Mouse (Mus musculus) embryonic facial prominence, embryonic 11.5 days (tissue): ENCODE measurements around the gene Swt1. TPM values are rescaled to one million over a fixed set of nuclear protein-coding genes. Genes with fewer than 3 reads are reported as not detected.
A peak's percentile ranks its signal among the peaks of the same experiment; 100 is the strongest.

Experiments
- ATAC-seq: fragments of 200-750 bp; cut with Nextera tagmentation; replicated peaks from 2 replicates; pipeline ENCODE4 v1.8.0; 2017; ENCODE audit warnings: low read depth; ENCODE audit not compliant: insufficient number of reproducible peaks, low FRiP score, low TSS enrichment
- DNase-seq: peaks from one replicate; pipeline ENCODE4 v3.0.0-alpha.2; 2015; ENCODE audit warnings: low spot score
- H3K27ac ChIP-seq: fragments of 300-500 bp; sonication (generic); replicated peaks from 2 replicates; pipeline ENCODE4 v1.5.1; 2014; ENCODE audit warnings: mild to moderate bottlenecking, low read depth, low read length, control low read depth
- H3K27me3 ChIP-seq: fragments of 300-500 bp; sonication (generic); 2 replicates; pipeline ENCODE4 v1.6.1; 2014; ENCODE audit warnings: mild to moderate bottlenecking, low read length, moderate library complexity, mixed read lengths; ENCODE audit not compliant: control insufficient read depth, insufficient read depth
- H3K36me3 ChIP-seq: fragments of 300-500 bp; sonication (generic); replicated peaks from 2 replicates; pipeline ENCODE4 v1.6.1; 2014; ENCODE audit warnings: low read depth, mild to moderate bottlenecking, low read length, moderate library complexity, mixed read lengths; ENCODE audit not compliant: control insufficient read depth, insufficient read depth
- H3K4me1 ChIP-seq: fragments of 300-500 bp; sonication (generic); 2 replicates; pipeline ENCODE4 v1.6.1; 2014; ENCODE audit warnings: low read length, mixed read lengths; ENCODE audit not compliant: control insufficient read depth, insufficient read depth
- H3K4me2 ChIP-seq: fragments of 300-500 bp; sonication (generic); 2 replicates; pipeline ENCODE4 v1.6.1; 2014; ENCODE audit warnings: low read depth, mild to moderate bottlenecking, control low read depth, low read length, moderate library complexity
- H3K4me3 ChIP-seq: fragments of 300-500 bp; sonication (generic); 2 replicates; pipeline ENCODE4 v1.5.1; 2014; ENCODE audit warnings: low read depth, low read length, control low read depth
- H3K9ac ChIP-seq: fragments of 300-500 bp; sonication (generic); replicated peaks from 2 replicates; pipeline ENCODE4 v1.6.1; 2014; ENCODE audit warnings: mild to moderate bottlenecking, control low read depth, low read length
- H3K9me3 ChIP-seq: fragments of 300-500 bp; sonication (generic); replicated peaks from 2 replicates; pipeline ENCODE4 v1.6.1; 2016; ENCODE audit warnings: mild to moderate bottlenecking, low read length, inconsistent platforms, mixed read lengths; ENCODE audit not compliant: control insufficient read depth
- WGBS: fragments of 180-500 bp; shearing (Covaris S2); extraction: QIAGEN DNeasy Blood & Tissue Kit; methylation state at CpG from one replicate; pipeline ENCODE4 v1.1.7; 2014; 5-methylcytosine and 5-hydroxymethylcytosine counted together
- polyA plus RNA-seq: library from polyadenylated mRNA; unstranded; fragments of >200 nt; fragmentation: Nextera tagmentation; extraction: Ambion mirVana; gene quantifications from 2 replicates; pipeline ENCODE4 v1.2.1, GENCODE M21; 2014

Gene Swt1
- polyA plus RNA-seq, 1 experiment from 2014 or later: 21.9 TPM

DNA sequence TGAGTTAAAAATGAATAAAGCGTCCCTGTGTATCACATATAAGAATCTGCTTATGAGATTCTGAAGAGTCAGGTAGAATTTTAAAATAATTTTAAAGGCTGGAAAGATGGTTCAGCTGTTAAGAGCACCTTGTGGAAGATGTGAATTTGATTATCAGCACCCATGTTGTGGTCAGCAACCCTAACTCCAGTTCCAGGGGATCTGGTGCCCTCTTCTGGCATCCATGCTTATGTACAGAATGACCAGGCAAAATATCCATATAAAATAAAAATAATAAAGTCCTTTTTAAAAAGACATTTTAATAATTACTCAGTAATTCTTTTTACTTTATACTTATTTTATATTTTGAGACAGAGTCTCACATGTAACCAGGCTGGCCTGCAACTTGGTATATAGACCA, 38.2 kb downstream of the Swt1 start:
- peak; percentile 52 for DNase-seq
- Histone ChIP-seq H3K4me3 (no peak overlapping the region), H3K27me3 (no peaks in the 10 kb centered on the region)

DNA sequence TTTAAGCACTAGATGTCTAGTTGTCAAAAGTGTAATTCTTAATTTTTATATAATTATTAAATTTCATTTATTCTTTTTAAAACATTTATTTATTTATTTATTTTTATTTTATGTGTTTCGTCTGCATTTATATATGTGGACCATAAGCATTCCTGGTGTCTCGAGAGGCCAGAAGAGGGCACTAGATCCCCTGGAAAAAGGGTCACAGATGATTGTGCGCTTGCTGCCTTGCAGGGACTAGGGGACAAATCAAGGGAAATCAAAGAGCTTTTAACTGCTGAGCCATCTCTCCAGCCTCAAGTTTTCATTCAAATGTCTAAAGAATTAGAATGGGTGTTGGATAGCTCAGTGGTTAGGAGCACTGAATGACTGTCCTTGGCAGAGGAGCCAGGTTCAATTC, 50.9 kb downstream of the Swt1 start:
- Histone ChIP-seq H3K9ac (no peak overlapping the region), H3K36me3 (no peaks in the 10 kb centered on the region), H3K27ac (no peak overlapping the region), H3K9me3 (no peaks in the 10 kb centered on the region), H3K4me3 (no peak overlapping the region), H3K4me2 (no peak overlapping the region), H3K4me1 (no peaks in the 10 kb centered on the region), H3K27me3 (no peaks in the 10 kb centered on the region)
- DNase-seq (peak; percentile 23), ATAC-seq (no peak)
- 87% methylated on average over 3 of the region's 3 CpGs for WGBS

More for the DNA sequence above, 38.2 kb downstream of the Swt1 start:
- WGBS: 95% methylated on average over 1 of the region's 1 CpGs
- Histone ChIP-seq H3K4me1 (no peaks in the 10 kb centered on the region), H3K9me3 (no peaks in the 10 kb centered on the region), H3K4me2 (no peak overlapping the region), H3K9ac (no peak overlapping the region), H3K36me3 (no peaks in the 10 kb centered on the region), H3K27ac (no peak overlapping the region)
- no peak for ATAC-seq

DNA sequence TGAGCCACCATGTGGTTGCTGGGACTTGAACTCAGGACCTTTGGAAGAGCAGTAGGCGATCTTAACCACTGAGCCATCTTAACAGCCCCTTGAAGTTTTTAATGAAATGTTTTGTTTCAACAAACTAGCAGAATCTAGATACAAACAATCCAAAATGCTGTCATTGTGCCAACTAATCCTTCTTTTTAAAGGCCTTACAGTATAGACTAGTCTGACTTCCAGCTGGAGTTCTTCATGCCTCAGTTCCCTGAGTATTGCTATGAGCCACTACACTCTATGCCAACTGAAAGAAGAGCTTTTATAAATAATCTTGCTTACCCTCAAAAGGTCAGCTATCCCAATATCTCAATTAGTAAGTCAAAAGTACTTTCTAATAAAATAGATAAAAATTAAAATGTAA, 55.4 kb downstream of the Swt1 start:
- WGBS: 98% methylated on average over 1 of the region's 1 CpGs
- H3K4me1 ChIP-seq: no peaks in the 10 kb centered on the region
- ATAC-seq (no peak), DNase-seq (no peak)
- H3K27ac ChIP-seq: no peak overlapping the region
- H3K9me3 ChIP-seq: no peaks in the 10 kb centered on the region
- no peaks in the 10 kb centered on the region for H3K27me3 ChIP-seq
- H3K9ac ChIP-seq: no peak overlapping the region
- no peaks in the 10 kb centered on the region; the same call in 1 of the 2 replicates for H3K36me3 ChIP-seq
- H3K4me3 ChIP-seq: no peak overlapping the region
- no peak overlapping the region for H3K4me2 ChIP-seq

DNA sequence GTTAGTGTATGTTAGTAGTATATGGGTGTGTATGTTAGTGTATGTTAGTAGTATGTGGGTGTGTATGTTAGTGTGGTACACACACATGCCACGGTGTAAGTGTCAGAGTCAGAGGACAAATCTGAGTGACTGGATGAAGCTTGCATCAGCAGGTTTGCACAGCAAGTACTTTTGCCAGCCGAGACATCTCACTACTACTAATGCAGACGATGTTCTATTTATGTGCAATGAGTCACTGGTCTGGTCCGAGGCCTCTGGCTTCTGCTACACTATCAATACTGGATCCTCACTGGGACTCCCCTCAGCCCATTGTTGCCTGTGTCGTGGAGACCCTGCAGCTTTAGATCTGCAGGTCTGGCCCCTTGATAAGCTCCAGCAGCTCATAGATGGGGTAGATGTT, 56.7 kb downstream of the Swt1 start:
- 93% methylated on average over 5 of the region's 5 CpGs for WGBS
- Histone ChIP-seq H3K36me3 (no peaks in the 10 kb centered on the region; the same call in 1 of the 2 replicates), H3K4me3 (no peak overlapping the region)

DNA sequence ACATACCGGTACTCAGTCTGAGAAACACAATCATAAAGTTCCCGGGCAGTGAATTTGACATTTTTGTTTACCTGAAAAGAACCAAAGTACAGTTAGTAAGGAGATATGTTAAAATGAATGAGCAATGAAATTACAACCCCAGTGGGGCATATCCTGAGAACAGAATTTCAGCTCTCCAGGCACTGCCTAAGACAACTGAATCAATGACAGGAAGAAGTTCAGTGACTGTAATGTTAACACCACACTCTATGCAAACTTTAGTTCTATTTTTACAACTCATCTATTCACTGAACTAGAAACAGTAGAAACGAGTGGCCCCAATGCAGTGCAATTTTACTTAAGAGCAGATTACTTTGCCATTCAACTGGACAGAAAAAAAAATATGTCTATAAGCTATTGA, 57.7 kb downstream of the Swt1 start:
- DNase-seq: no peak
- H3K4me2 ChIP-seq: no peak overlapping the region

More for the DNA sequence above, 56.7 kb downstream of the Swt1 start:
- H3K27ac ChIP-seq: no peak overlapping the region
- ATAC-seq (no peak), DNase-seq (no peak)
- no peak overlapping the region for H3K4me2 ChIP-seq
- no peak overlapping the region for H3K9ac ChIP-seq
- H3K27me3 ChIP-seq: no peaks in the 10 kb centered on the region
- H3K4me1 ChIP-seq: no peaks in the 10 kb centered on the region
- H3K9me3 ChIP-seq: no peaks in the 10 kb centered on the region

DNA sequence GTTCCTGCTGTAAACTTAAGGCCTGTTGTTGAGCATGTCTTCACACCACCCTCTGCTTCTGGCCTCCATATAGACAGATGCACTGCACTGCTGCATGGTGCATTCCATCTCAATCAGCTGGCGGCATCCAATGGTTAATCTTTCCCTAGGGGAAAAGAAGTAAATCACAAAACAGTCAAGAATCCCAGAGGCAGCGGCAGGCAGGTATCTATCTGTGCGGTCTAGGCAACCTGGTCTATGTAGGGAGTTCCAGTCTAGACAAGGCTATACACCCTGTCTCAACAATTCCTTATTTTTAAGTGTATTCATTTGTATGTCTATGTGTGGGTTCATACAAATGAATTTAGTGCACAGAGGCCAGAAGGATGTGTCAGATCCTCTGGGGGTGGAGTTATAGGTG, 59.8 kb downstream of the Swt1 start:
- Histone ChIP-seq H3K36me3 (peaks cover 4% of the 10 kb centered on the region), H3K4me3 (no peak overlapping the region), H3K27me3 (no peaks in the 10 kb centered on the region), H3K9me3 (no peaks in the 10 kb centered on the region), H3K27ac (no peak overlapping the region), H3K4me2 (no peak overlapping the region), H3K4me1 (no peaks in the 10 kb centered on the region), H3K9ac (no peak overlapping the region)
- DNase-seq (no peak), ATAC-seq (no peak)
- 94% methylated on average over 3 of the region's 3 CpGs for WGBS

More for the DNA sequence above, 57.7 kb downstream of the Swt1 start:
- Histone ChIP-seq H3K4me1 (no peaks in the 10 kb centered on the region), H3K27ac (no peak overlapping the region), H3K9me3 (no peaks in the 10 kb centered on the region), H3K4me3 (no peak overlapping the region), H3K9ac (no peak overlapping the region), H3K36me3 (no peaks in the 10 kb centered on the region; the same call in 1 of the 2 replicates), H3K27me3 (no peaks in the 10 kb centered on the region)
- no peak for ATAC-seq
- 91% methylated on average over 3 of the region's 3 CpGs for WGBS

DNA sequence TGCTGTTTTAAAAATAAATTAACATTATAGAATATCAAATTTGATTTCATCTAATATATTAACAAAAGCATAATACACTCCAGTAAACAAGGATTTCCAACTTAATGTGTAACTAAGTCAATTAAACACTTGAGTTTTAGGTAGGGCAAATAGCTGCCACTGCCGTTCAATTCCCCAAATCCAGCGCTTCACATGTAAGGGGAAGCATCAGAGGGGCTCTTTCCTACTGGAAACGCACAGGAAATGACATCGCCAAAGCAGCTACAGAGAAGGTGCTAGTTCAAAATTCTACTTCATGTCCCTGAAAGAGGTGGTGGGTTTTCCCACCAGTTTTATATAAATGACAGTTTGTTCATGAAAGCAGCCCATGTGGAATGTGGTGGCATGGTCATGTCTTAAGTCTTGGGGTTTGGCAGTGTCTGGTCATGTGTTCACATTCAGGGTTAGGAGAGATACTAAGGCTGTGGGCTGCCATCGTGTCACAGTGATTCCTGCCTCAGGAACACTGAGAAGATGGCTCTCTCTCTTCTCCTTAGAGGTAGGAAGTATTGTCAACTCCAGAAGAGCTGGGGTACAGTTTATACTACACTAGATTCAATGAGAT, 60.4 kb downstream of the Swt1 start:
- H3K9ac ChIP-seq: no peak overlapping the region
- no peaks in the 10 kb centered on the region for H3K27me3 ChIP-seq
- no peak overlapping the region for H3K4me3 ChIP-seq
- DNase-seq (no peak), ATAC-seq (no peak)
- no peaks in the 10 kb centered on the region for H3K4me1 ChIP-seq
- no peak overlapping the region for H3K27ac ChIP-seq
- 94% methylated on average over 5 of the region's 5 CpGs for WGBS
- H3K36me3 ChIP-seq: peaks cover 4% of the 10 kb centered on the region
- no peak overlapping the region for H3K4me2 ChIP-seq
- H3K9me3 ChIP-seq: no peaks in the 10 kb centered on the region

DNA sequence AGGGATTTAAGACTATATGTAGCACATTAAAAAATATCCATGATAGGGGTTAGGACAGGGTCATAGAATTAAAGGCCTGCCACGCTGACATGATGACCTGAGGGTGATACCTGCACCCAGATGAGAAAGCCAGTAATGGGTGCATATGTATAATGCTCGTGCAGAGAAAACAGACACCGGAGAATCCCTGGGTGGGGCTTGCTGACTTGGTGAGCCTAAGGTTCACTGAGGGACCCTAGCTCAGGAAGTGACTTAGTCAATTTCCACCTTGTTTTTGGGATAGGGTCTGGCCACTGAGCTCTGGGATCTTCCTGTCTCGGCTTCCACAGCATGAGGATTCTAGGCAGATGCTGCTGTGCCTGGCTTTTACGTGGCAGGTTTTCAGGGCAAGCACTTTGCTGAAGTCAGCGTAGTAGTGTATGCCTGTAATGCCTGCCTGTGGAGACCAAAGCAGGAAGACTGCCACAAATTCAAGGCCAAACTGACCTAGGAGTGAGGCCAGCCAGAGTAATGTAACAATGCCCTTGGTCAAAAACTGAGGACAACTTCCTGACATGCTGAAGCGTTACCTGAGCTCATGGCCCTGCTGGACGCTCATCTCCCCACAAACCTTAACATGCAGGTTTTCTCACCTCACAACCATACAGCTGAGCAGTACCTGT, 61.2 kb downstream of the Swt1 start:
- no peak for DNase-seq
- Histone ChIP-seq H3K4me1 (no peaks in the 10 kb centered on the region), H3K36me3 (peaks cover 4% of the 10 kb centered on the region), H3K4me2 (no peak overlapping the region), H3K4me3 (no peak overlapping the region), H3K27me3 (no peaks in the 10 kb centered on the region), H3K9ac (no peak overlapping the region), H3K9me3 (no peaks in the 10 kb centered on the region), H3K27ac (no peak overlapping the region)
- 87% methylated on average over 8 of the region's 8 CpGs for WGBS
- no peak; the same call in 1 of the 2 replicates for ATAC-seq
